Mouse (Mus musculus) embryonic facial prominence, embryonic 12.5 days (tissue): Measurements from ENCODE around the gene Gnao1. TPM values are rescaled to one million over a fixed set of nuclear protein-coding genes. Genes with fewer than 3 reads are reported as not detected.
A peak's percentile ranks its signal among the peaks of the same experiment; 100 is the strongest.

Experiments
- ATAC-seq: fragments of 200-750 bp; cut with Nextera tagmentation; 2 replicates; pipeline ENCODE4 v1.8.0; 2017; ENCODE audit not compliant: insufficient number of reproducible peaks, insufficient read depth, low FRiP score, low TSS enrichment
- H3K27ac ChIP-seq: fragments of 300-500 bp; sonication (generic); 2 replicates; pipeline ENCODE4 v1.5.1; 2016; ENCODE audit warnings: mild to moderate bottlenecking
- H3K27me3 ChIP-seq: fragments of 300-500 bp; sonication (generic); 2 replicates; pipeline ENCODE4 v1.6.1; 2016; ENCODE audit warnings: mild to moderate bottlenecking, moderate library complexity
- H3K36me3 ChIP-seq: fragments of 300-500 bp; sonication (generic); 2 replicates; pipeline ENCODE4 v1.6.1; 2016; ENCODE audit warnings: mild to moderate bottlenecking
- H3K4me1 ChIP-seq: fragments of 300-500 bp; sonication (generic); 2 replicates; pipeline ENCODE4 v1.6.1; 2016
- H3K4me2 ChIP-seq: fragments of 300-500 bp; sonication (generic); replicated peaks from 2 replicates; pipeline ENCODE4 v1.6.1; 2016; ENCODE audit warnings: mild to moderate bottlenecking, moderate library complexity
- H3K4me3 ChIP-seq: fragments of 300-500 bp; sonication (generic); 2 replicates; pipeline ENCODE4 v1.5.1; 2016; ENCODE audit warnings: mild to moderate bottlenecking
- H3K9ac ChIP-seq: fragments of 300-500 bp; sonication (generic); 2 replicates; pipeline ENCODE4 v1.6.1; 2016; ENCODE audit warnings: mild to moderate bottlenecking, moderate library complexity
- H3K9me3 ChIP-seq: fragments of 300-500 bp; sonication (generic); 2 replicates; pipeline ENCODE4 v1.6.1; 2016; ENCODE audit warnings: mild to moderate bottlenecking, moderate library complexity
- WGBS: fragments of 180-500 bp; shearing (Covaris S2); methylation state at CpG from one replicate; pipeline ENCODE4 v1.1.7; 2016; 5-methylcytosine and 5-hydroxymethylcytosine counted together
- polyA plus RNA-seq: library from polyadenylated mRNA; unstranded; fragments of >200 nt; fragmentation: Nextera tagmentation; extraction: Ambion mirVana; gene quantifications from 2 replicates; pipeline ENCODE4 v1.2.1, GENCODE M21; 2016

Gene Gnao1
- polyA plus RNA-seq: 12.9 and 16.7 TPM in 2 replicates

- WGBS: 9% methylated on average over 9 of the region's 9 CpGs
- ATAC-seq: no peak
- H3K4me1 ChIP-seq: peaks cover 20% of the 10 kb centered on the region; the same call in 1 of the 2 replicates
- peaks cover 22% of the 10 kb centered on the region for H3K27me3 ChIP-seq
- H3K9me3 ChIP-seq: no peaks in the 10 kb centered on the region
- H3K9ac ChIP-seq: peak within 1 kb of the TSS; percentile 69
- H3K36me3 ChIP-seq: no peaks in the 10 kb centered on the region
- peak within 1 kb of the TSS; percentile 41 for H3K27ac ChIP-seq
- H3K4me2 ChIP-seq: peak within 1 kb of the TSS; percentile 78
- peak within 1 kb of the TSS; percentile 65 for H3K4me3 ChIP-seq
These were observed at the start of gene Gnao1 for GRCm38 (mm10) chr8:93809686-93810027. Gene Gnao1 (plus strand): TSS chr8:93809966.

GRCm38 (mm10) chr8:93777605-93778004 is 32.2 kb upstream of the Gnao1 start:
- no peak for ATAC-seq
- Histone ChIP-seq H3K9ac (no peak overlapping the region), H3K9me3 (no peaks in the 10 kb centered on the region), H3K4me3 (no peak overlapping the region), H3K27me3 (no peaks in the 10 kb centered on the region), H3K4me1 (no peaks in the 10 kb centered on the region), H3K27ac (no peak overlapping the region), H3K36me3 (no peaks in the 10 kb centered on the region), H3K4me2 (no peak overlapping the region)
- WGBS: 54% methylated on average over 3 of the region's 3 CpGs

GRCm38 (mm10) chr8:93809226-93809625 is 540 bp upstream of the Gnao1 start:
- Histone ChIP-seq H3K27ac (no peak overlapping the region), H3K4me3 (no peak overlapping the region), H3K27me3 (peaks cover 22% of the 10 kb centered on the region), H3K4me2 (no peak overlapping the region), H3K9ac (no peak overlapping the region), H3K4me1 (peaks cover 20% of the 10 kb centered on the region; the same call in 1 of the 2 replicates), H3K36me3 (no peaks in the 10 kb centered on the region), H3K9me3 (no peaks in the 10 kb centered on the region)
- ATAC-seq: no peak
- 76% methylated on average over 3 of the region's 3 CpGs for WGBS

GRCm38 (mm10) chr8:93810028-93810858 is 477 bp downstream of the Gnao1 start:
- Histone ChIP-seq H3K36me3 (no peaks in the 10 kb centered on the region), H3K27ac (peak overlapping the region; percentile 41), H3K9me3 (no peaks in the 10 kb centered on the region), H3K4me2 (peak overlapping the region; percentile 78), H3K27me3 (peaks cover 22% of the 10 kb centered on the region), H3K4me3 (peak overlapping the region; percentile 65), H3K9ac (peak overlapping the region; percentile 69), H3K4me1 (peaks cover 20% of the 10 kb centered on the region; the same call in 1 of the 2 replicates)
- peak; percentile 81 for ATAC-seq
- 1% methylated on average over 33 of the region's 116 CpGs for WGBS

GRCm38 (mm10) chr8:93810859-93811602 is 1.3 kb downstream of the Gnao1 start:
- Histone ChIP-seq H3K4me2 (peak overlapping the region; percentile 78), H3K27ac (peak overlapping the region; percentile 41), H3K4me1 (peaks cover 20% of the 10 kb centered on the region; the same call in 1 of the 2 replicates), H3K36me3 (no peaks in the 10 kb centered on the region), H3K9ac (peak overlapping the region; percentile 69), H3K27me3 (peaks cover 22% of the 10 kb centered on the region), H3K4me3 (peak overlapping the region; percentile 65), H3K9me3 (no peaks in the 10 kb centered on the region)
- ATAC-seq: no peak
- WGBS: 1% methylated on average over 47 of the region's 53 CpGs

- H3K4me1 ChIP-seq: peaks cover 20% of the 10 kb centered on the region; the same call in 1 of the 2 replicates
- no peak overlapping the region for H3K27ac ChIP-seq
- H3K9ac ChIP-seq: no peak overlapping the region
These were observed 2.1 kb downstream of the Gnao1 start for GRCm38 (mm10) chr8:93811719-93812475.

GRCm38 (mm10) chr8:93812566-93813404 is 3.0 kb downstream of the Gnao1 start:
- Histone ChIP-seq H3K27me3 (peaks cover 22% of the 10 kb centered on the region), H3K4me2 (peak overlapping the region; percentile 78), H3K4me1 (peaks cover 20% of the 10 kb centered on the region; the same call in 1 of the 2 replicates), H3K27ac (0 out of 2 replicates have a peak overlapping the region, but pooled peaks have one; percentile 11), H3K4me3 (peak overlapping the region; percentile 65), H3K9ac (0 out of 2 replicates have a peak overlapping the region, but pooled peaks have one; percentile 7), H3K9me3 (no peaks in the 10 kb centered on the region), H3K36me3 (no peaks in the 10 kb centered on the region)
- peak; percentile 4; the same call in 1 of the 2 replicates for ATAC-seq
- WGBS: 8% methylated on average over 35 of the region's 35 CpGs

More at GRCm38 (mm10) chr8:93811719-93812475, 2.1 kb downstream of the Gnao1 start:
- Histone ChIP-seq H3K27me3 (peaks cover 22% of the 10 kb centered on the region), H3K4me2 (peak overlapping the region; percentile 78), H3K36me3 (no peaks in the 10 kb centered on the region), H3K4me3 (peak overlapping the region; percentile 65), H3K9me3 (no peaks in the 10 kb centered on the region)
- ATAC-seq: no peak
- 13% methylated on average over 20 of the region's 20 CpGs for WGBS

GRCm38 (mm10) chr8:93813405-93813761 is 3.6 kb downstream of the Gnao1 start:
- Histone ChIP-seq H3K9ac (0 out of 2 replicates have a peak overlapping the region, but pooled peaks have one; percentile 7), H3K27ac (no peak overlapping the region), H3K4me2 (peak overlapping the region; percentile 78), H3K36me3 (no peaks in the 10 kb centered on the region), H3K27me3 (peaks cover 22% of the 10 kb centered on the region), H3K9me3 (no peaks in the 10 kb centered on the region), H3K4me1 (peaks cover 20% of the 10 kb centered on the region; the same call in 1 of the 2 replicates), H3K4me3 (peak overlapping the region; percentile 65)
- WGBS: under 1% methylated on average over 26 of the region's 26 CpGs
- ATAC-seq: peak; percentile 86

GRCm38 (mm10) chr8:93814266-93814665 is 4.5 kb downstream of the Gnao1 start:
- H3K4me2 ChIP-seq: no peak overlapping the region
- peaks cover 22% of the 10 kb centered on the region for H3K27me3 ChIP-seq
- H3K4me1 ChIP-seq: peaks cover 20% of the 10 kb centered on the region; the same call in 1 of the 2 replicates
- H3K36me3 ChIP-seq: no peaks in the 10 kb centered on the region
- ATAC-seq: no peak
- whole genome bisulfite sequencing: 48% methylated on average over 6 of the region's 6 CpGs
- H3K4me3 ChIP-seq: no peak overlapping the region
- no peaks in the 10 kb centered on the region for H3K9me3 ChIP-seq
- no peak overlapping the region for H3K27ac ChIP-seq
- no peak overlapping the region for H3K9ac ChIP-seq

GRCm38 (mm10) chr8:93816226-93816625 is 6.5 kb downstream of the Gnao1 start:
- no peak for ATAC-seq
- no peak overlapping the region for H3K27ac ChIP-seq

More at GRCm38 (mm10) chr8:93816226-93816625, 6.5 kb downstream of the Gnao1 start:
- Histone ChIP-seq H3K9me3 (no peaks in the 10 kb centered on the region), H3K9ac (no peak overlapping the region), H3K27me3 (peaks cover 15% of the 10 kb centered on the region), H3K36me3 (no peaks in the 10 kb centered on the region), H3K4me3 (no peak overlapping the region), H3K4me1 (peaks cover 23% of the 10 kb centered on the region; the same call in 1 of the 2 replicates), H3K4me2 (no peak overlapping the region)
- WGBS: 82% methylated on average over 6 of the region's 6 CpGs
